Mouse (Mus musculus) E14TG2a.4 (cell line): Measurements from ENCODE around the gene Cnpy2.
A peak's percentile ranks its signal among the peaks of the same experiment; 100 is the strongest.

ENCODE experiments used
- CTCF ChIP-seq: conservative IDR thresholded peaks from 2 replicates; pipeline ENCODE4 v1.5.1; 2014; ENCODE audit warnings: low read length
- NANOG ChIP-seq: IDR thresholded peaks from 2 replicates; pipeline ENCODE4 v1.6.1; 2014; ENCODE audit warnings: borderline replicate concordance, low read length, mixed read lengths

- peak; percentile 53 for TF ChIP-seq CTCF
- no peak for TF ChIP-seq NANOG
Measured at GRCm38 (mm10) chr10:128340257-128340656, 18.0 kb downstream of the Cnpy2 start.
